Mouse (Mus musculus) neural tube, embryonic 12.5 days (tissue): ENCODE measurements around the gene H2-Q4. TPM values are rescaled to one million over a fixed set of nuclear protein-coding genes. Genes with fewer than 3 reads are reported as not detected.
"Not testable (repeated sequence)": the region's sequence is repeated elsewhere in the genome, so short reads cannot be mapped to it uniquely, and the experiment has no call there.

ENCODE experiments used
- ATAC-seq: fragments of 200-750 bp; cut with Nextera tagmentation; 2 replicates; pipeline ENCODE4 v1.8.0; 2017; ENCODE audit warnings: low read depth, mild to moderate bottlenecking, moderate TSS enrichment, moderate library complexity; ENCODE audit not compliant: low FRiP score
- H3K27ac ChIP-seq: fragments of 300-500 bp; sonication (generic); 2 replicates; pipeline ENCODE4 v1.5.1; 2016
- H3K27me3 ChIP-seq: fragments of 300-500 bp; sonication (generic); replicated peaks from 2 replicates; pipeline ENCODE4 v1.6.1; 2016; ENCODE audit warnings: mild to moderate bottlenecking
- H3K36me3 ChIP-seq: fragments of 300-500 bp; sonication (generic); 2 replicates; pipeline ENCODE4 v1.6.1; 2016; ENCODE audit warnings: mild to moderate bottlenecking
- H3K4me1 ChIP-seq: fragments of 300-500 bp; sonication (generic); 2 replicates; pipeline ENCODE4 v1.6.1; 2016
- H3K4me2 ChIP-seq: fragments of 300-500 bp; sonication (generic); replicated peaks from 2 replicates; pipeline ENCODE4 v1.6.1; 2016; ENCODE audit warnings: mild to moderate bottlenecking
- H3K4me3 ChIP-seq: fragments of 300-500 bp; sonication (generic); 2 replicates; pipeline ENCODE4 v1.5.1; 2016
- H3K9ac ChIP-seq: fragments of 300-500 bp; sonication (generic); 2 replicates; pipeline ENCODE4 v1.6.1; 2016; ENCODE audit warnings: mild to moderate bottlenecking
- H3K9me3 ChIP-seq: fragments of 300-500 bp; sonication (generic); 2 replicates; pipeline ENCODE4 v1.6.1; 2016; ENCODE audit warnings: mild to moderate bottlenecking
- WGBS: fragments of 180-500 bp; shearing (Covaris S2); methylation state at CpG from one replicate; pipeline ENCODE4 v1.1.7; 2016; 5-methylcytosine and 5-hydroxymethylcytosine counted together
- polyA plus RNA-seq: library from polyadenylated mRNA; unstranded; fragments of >200 nt; fragmentation: Nextera tagmentation; extraction: Ambion mirVana; gene quantifications from 2 replicates; pipeline ENCODE4 v1.2.1, GENCODE M21; 2016

H2-Q4 gene
- polyA plus RNA-seq, 1 experiment from 2014 or later, result 2.7 TPM

DNA sequence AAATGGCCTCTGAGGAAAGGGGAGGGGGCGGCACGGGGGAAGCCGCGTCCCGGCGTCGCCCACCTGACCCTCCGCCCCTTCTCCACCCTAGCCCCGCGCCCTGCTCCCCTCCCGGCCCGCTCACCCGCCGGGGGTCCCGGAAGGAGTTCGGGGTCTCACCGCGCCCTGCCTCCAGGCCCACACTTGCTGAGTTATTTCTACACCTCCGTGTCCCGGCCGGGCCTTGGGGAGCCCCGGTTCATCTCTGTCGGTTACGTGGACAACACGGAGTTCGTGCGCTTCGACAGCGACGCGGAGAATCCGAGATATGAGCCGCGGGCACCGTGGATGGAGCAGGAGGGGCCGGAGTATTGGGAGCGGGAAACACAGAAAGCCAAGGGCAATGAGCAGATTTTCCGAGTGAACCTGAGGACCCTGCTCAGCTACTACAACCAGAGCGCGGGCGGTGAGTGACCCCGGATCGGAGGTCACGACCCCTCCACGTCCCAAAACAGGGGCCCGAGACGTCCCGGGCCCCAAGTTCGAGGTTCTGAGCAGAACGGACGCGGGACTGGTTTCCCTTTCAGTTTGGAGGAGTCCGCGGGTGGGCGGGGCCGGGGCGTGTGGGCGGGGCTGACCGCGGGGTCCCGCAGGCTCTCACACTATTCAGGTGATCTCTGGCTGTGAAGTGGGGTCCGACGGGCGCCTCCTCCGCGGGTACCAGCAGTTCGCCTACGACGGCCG is 473 bp downstream of the H2-Q4 start:
- H3K27me3 ChIP-seq, result 0 out of 2 replicates have a peak, but pooled peaks cover 4% of the 10 kb centered on the region
- peak overlapping the region; percentile 59 for H3K9ac ChIP-seq
- under 1% methylated on average over 70 of the region's 70 CpGs for WGBS
- 0 out of 2 replicates have a peak, but pooled peaks cover 3% of the 10 kb centered on the region for H3K9me3 ChIP-seq
- H3K4me3 ChIP-seq, result peak overlapping the region; percentile 54
- H3K27ac ChIP-seq, result no peak overlapping the region
- ATAC-seq, result peak; percentile 71
- H3K36me3 ChIP-seq, result no peaks in the 10 kb centered on the region
- peak overlapping the region; percentile 96 for H3K4me2 ChIP-seq
- 0 out of 2 replicates have a peak, but pooled peaks cover 8% of the 10 kb centered on the region for H3K4me1 ChIP-seq

DNA sequence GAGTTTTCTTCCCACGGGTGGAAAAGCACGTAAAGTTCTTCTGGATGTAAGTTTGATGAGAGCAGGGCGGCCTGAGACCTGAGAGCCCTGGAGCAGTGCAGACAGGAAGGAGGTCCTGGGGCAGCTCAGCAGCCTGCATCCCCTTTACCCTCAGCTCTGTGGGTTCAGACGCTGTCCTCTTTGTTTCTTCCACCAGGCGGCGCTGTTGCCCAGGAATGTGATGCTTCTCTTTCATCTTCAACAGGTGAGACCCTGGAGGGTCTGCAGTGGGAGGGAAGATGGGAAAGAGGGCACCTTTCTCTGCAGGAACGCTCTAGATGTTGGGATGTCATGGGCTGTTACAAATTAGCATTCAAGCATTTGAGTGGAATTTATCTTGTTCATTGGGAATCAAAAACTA is 10.4 kb downstream of the H2-Q4 start:
- not testable (repeated sequence) for H3K27ac ChIP-seq, H3K4me1 ChIP-seq, H3K9ac ChIP-seq, H3K9me3 ChIP-seq, H3K36me3 ChIP-seq, ATAC-seq, H3K4me2 ChIP-seq, H3K4me3 ChIP-seq, H3K27me3 ChIP-seq
- WGBS, result 5% methylated on average over 7 of the region's 7 CpGs

DNA sequence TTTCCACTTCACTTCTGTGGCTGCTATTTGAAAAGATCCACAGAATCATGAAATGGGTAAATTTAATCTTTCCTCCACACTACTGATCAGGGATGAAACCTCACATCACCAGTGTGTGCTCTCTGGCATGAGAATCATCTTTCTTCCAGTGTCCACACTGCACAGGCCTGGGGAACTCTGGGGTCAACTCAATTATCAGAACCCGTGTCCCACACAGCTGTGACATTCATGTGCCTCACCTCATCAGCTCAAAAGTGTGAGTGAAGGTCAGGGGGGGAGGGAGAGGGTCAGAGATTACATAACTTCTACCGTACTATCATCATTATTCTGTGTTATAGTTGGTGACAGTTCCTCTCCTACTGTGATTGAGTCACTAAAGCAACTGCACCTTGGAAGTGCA is 13.3 kb downstream of the H2-Q4 start:
- not testable (repeated sequence) for ATAC-seq, H3K27ac ChIP-seq, H3K9ac ChIP-seq, H3K27me3 ChIP-seq, H3K9me3 ChIP-seq, H3K4me3 ChIP-seq, H3K36me3 ChIP-seq, H3K4me1 ChIP-seq, H3K4me2 ChIP-seq
- 80% methylated on average over 2 of the region's 2 CpGs for WGBS

DNA sequence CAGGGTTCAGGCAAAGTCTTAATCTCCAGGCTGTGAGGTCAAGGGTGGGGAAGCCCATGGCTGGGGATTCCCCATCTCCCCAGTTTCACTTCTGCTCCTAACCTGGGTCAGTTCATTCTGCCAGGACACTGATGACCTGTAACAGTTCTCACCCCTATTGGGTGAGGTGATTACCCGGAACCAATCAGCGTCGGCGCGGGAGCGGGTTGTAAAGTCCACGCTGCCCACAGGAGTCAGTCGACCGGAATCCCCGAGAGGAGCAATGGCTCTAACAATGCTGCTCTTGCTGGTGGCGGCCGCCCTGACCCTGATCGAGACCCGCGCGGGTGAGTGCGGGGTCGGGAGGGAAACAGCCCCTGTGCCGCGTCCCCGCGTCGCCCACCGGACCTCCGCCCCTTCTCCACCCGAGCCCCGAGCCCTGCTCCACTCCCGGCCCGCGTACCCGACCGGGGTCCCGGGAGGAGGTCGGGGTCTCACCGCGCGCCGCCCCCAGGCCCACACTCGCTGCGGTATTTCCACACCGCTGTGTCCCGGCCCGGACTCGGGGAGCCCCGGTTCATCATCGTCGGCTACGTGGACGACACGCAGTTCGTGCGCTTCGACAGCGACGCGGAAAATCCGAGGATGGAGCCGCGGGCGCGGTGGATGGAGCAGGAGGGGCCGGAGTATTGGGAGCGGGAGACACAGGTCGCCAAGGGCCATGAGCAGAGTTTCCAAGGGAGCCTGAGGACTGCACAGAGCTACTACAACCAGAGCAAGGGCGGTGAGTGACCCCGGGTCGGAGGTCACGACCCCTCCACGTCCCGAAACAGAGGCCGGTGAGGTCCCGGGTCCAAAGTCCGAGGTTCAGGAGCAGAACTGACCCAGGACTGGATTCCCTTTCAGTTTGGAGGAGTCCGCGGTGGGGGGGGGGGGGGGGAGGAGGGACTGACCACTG is 14.7 kb downstream of the H2-Q4 start:
- not testable (repeated sequence) for H3K36me3 ChIP-seq, H3K9me3 ChIP-seq, H3K4me1 ChIP-seq, H3K9ac ChIP-seq, H3K27ac ChIP-seq, H3K27me3 ChIP-seq
- peak; percentile 74; the same call in 1 of the 2 replicates for ATAC-seq
- peak overlapping the region; percentile 26 for H3K4me3 ChIP-seq
- WGBS, result 2% methylated on average over 55 of the region's 75 CpGs
- peak overlapping the region; percentile 55 for H3K4me2 ChIP-seq

DNA sequence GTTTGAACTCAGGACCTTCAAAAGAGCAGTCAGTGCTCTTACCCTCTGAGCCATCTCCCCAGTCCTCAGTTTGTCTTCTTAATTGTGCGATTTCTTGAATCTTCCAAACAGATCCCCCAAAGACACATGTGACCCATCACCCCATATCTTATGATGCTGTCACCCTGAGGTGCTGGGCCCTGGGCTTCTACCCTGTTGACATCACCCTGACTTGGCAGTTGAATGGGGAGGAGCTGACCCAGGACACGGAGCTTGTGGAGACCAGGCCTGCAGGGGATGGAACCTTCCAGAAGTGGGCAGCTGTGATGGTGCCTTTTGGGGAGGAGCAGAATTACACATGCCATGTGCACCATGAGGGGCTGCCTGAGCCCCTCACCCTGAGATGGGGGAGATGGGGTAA is 17.5 kb downstream of the H2-Q4 start:
- not testable (repeated sequence) for H3K4me2 ChIP-seq, H3K4me1 ChIP-seq, H3K9me3 ChIP-seq, H3K27me3 ChIP-seq, ATAC-seq, H3K9ac ChIP-seq, H3K27ac ChIP-seq, H3K36me3 ChIP-seq, H3K4me3 ChIP-seq
- WGBS, result 89% methylated on average over 2 of the region's 2 CpGs

DNA sequence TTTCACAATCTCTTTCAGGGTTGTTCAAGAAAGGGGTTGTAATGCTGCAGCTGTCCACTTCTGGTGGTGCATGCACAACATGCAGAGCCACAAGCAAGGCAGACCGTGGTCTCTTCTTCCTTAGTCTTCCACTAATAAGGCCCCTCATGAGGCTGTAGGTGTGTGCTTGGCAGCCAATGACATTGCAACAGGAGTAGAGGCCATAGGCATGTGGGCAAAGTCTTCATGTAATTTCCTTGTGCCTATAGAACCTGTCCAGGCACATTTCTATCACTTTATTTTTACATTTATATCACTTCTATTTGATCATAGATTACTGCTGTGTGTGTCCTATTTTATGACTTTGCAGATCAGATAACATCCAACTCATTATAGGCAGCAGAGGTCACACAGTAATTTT is 33.6 kb downstream of the H2-Q4 start:
- not testable (repeated sequence) for ATAC-seq, H3K4me1 ChIP-seq, H3K27me3 ChIP-seq, H3K27ac ChIP-seq, H3K36me3 ChIP-seq, H3K9ac ChIP-seq, H3K9me3 ChIP-seq, H3K4me3 ChIP-seq, H3K4me2 ChIP-seq
- no CpG with 5 or more reads among the region's 1 CpGs for WGBS

DNA sequence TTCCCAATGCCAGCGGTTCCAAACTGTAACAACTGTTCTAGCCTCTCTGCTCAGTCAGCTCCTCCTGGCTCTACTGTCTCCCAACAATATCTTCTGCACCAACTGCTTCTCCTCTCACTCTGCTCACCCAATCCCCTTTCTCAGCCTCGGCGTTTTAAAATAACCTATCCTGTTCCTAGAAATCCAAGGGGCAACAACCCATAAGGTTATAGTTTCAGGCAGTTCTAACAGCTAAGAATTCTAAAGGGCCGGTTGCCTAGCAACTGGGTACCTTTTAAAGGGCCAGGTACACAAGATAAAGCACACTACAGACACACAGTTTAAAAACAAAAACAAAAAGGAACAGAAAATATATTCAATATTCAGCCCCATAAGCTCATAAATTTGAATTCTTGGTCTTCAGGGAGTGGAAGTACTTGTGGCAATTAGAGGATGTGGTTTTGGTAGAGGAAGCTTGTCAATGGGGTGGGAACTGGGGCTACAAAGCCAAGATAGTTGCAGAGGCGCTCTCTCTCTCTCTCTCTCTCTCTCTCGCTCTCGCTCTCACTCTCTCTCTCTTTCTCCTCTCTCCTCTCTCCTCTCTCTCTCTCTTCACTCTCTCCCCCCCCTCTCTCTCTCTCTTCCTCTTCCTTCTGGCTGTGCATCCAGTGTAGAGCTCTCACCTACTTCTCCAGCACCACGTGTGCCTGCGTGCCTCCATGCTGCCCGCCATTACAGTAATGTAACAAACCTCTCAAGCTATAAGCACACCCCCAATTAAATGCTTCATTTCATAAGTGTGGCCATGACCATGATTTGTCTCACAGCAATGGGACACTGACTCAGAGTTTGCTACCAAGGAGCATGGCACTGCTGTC is 36.1 kb downstream of the H2-Q4 start:
- H3K36me3 ChIP-seq, H3K4me1 ChIP-seq, H3K9me3 ChIP-seq, ATAC-seq, H3K27ac ChIP-seq, H3K4me2 ChIP-seq, H3K4me3 ChIP-seq, H3K9ac ChIP-seq, H3K27me3 ChIP-seq: not testable (repeated sequence)
- 87% methylated on average over 3 of the region's 10 CpGs for WGBS

DNA sequence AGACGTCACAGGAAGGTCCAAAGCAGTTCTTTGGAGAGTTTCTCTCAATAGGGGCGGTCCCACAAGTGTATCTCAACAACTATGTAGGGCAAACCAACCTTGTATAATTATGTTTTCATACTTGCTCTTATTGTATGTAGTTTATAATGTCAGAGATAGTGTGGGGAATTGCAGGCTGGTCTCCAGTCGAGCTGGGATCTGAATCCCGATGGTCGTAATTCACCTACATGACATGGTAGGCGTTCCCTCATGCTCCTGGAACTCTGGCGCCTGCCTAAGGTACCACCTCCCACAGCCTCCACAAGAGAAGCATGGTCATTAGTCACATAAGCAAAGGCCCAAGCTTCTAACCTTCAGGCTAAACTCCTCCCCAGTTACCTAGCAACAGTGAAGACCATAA is 39.4 kb downstream of the H2-Q4 start:
- WGBS, result 55% methylated on average over 7 of the region's 7 CpGs
- no peak overlapping the region for H3K9ac ChIP-seq

DNA sequence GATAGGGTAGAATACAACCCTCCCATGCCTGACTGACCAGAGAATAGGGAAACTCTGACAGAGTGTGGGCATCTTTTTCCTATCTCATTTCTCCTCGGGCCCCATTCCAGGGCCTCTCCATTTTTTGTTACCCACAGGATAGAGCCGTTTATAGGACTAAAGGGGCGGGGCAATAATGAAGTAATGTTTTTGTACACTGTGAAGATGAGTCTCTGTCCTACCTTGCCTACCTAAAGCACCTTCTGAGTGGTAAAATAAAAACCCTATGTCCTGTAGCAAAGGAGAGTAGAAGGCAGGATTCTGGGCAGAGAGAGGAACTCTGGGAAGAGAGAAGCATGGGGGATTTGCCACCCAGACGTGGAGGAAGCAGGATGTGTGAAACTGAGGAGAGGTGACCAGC is 40.1 kb downstream of the H2-Q4 start:
- H3K9me3 ChIP-seq, ATAC-seq, H3K9ac ChIP-seq, H3K27me3 ChIP-seq, H3K27ac ChIP-seq, H3K36me3 ChIP-seq, H3K4me2 ChIP-seq, H3K4me3 ChIP-seq, H3K4me1 ChIP-seq: not testable (repeated sequence)
- WGBS, result 75% methylated on average over 4 of the region's 4 CpGs

More for the DNA sequence above, 39.4 kb downstream of the H2-Q4 start:
- Histone ChIP-seq H3K27ac (no peak overlapping the region), H3K27me3 (no peaks in the 10 kb centered on the region), H3K36me3 (no peaks in the 10 kb centered on the region), H3K4me2 (no peak overlapping the region), H3K9me3 (no peaks in the 10 kb centered on the region), H3K4me1 (no peaks in the 10 kb centered on the region; the same call in 1 of the 2 replicates), H3K4me3 (no peak overlapping the region)
- no peak for ATAC-seq

DNA sequence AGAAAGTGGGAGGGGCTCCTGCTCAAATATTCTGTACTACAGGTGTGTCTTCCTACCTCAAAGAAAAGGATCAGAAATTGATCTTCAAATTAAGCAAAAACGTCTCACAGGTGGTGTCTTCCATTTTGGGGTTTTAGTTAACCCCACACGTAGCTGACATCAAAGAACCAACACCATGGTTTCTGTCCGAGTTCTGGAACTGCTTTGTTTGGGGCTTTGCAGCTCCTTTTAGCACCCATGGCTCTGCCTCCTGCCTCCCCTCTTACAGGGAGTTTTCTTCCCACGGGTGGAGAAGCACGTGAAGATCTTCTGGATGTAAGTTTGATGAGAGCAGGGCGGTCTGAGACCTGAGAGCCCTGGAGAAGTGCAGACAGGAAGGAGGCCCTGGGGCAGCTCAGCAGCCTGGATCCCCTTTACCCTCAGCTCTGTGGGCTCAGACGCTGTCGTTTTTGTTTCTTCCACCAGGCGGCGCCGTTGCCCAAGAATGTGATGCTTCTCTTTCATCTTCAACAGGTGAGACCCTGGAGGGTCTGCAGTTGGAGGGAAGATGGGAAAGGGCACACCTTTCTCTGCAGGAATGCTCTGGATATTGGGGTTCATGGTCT is 40.9 kb downstream of the H2-Q4 start:
- H3K4me3 ChIP-seq, H3K4me1 ChIP-seq, H3K36me3 ChIP-seq, H3K9me3 ChIP-seq, H3K9ac ChIP-seq, H3K27ac ChIP-seq, H3K4me2 ChIP-seq, ATAC-seq, H3K27me3 ChIP-seq: not testable (repeated sequence)
- 19% methylated on average over 11 of the region's 11 CpGs for WGBS

DNA sequence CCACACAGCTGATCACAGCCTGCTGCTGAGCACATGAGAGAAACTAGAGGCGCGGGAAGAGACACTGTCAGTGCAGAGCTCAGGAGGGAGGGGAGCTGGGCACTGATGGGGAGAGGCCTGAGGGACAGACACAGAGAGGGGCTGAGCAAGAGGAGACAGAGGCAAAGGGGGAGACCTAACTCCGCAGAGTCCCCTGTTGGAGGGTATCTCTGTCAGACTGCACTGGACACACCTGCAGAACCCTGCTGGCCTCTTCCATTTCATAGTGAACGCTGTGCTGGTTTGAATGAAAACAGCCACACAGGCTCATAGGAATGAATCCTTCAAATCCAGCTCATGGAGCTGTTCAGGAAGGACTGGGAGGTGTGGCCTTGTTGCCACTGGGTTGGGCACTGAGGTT is 41.9 kb downstream of the H2-Q4 start:
- H3K27ac ChIP-seq, H3K9me3 ChIP-seq, ATAC-seq, H3K36me3 ChIP-seq, H3K9ac ChIP-seq, H3K4me2 ChIP-seq, H3K4me1 ChIP-seq, H3K4me3 ChIP-seq: not testable (repeated sequence)
- peaks cover 18% of the 10 kb centered on the region for H3K27me3 ChIP-seq
- 91% methylated on average over 4 of the region's 4 CpGs for WGBS
